Mouse (Mus musculus) left cerebral cortex, postnatal 25 days (tissue): ENCODE measurements around the gene Mllt3. TPM values are rescaled to one million over a fixed set of nuclear protein-coding genes. Genes with fewer than 3 reads are reported as not detected.
A peak's percentile ranks its signal among the peaks of the same experiment; 100 is the strongest.

Experiments used
- DNase-seq, 2 experiments: peaks; one replicate each; pipeline ENCODE4 v3.0.0; 2022; ENCODE audit warnings: low spot score in 2 of 2, mixed read lengths in 1 of 2
- intact Hi-C: fragments of 180-260 bp; cut with DNase I; formaldehyde crosslinking; loops from one replicate; pipeline ENCODE4 v1.15.1; 2025
- total RNA-seq, 2 experiments: library from RNA; stranded (reverse); gene quantifications; 2 replicates each; pipeline ENCODE4 v1.2.3; 2021

The Mllt3 gene
- total RNA-seq, 2 experiments from 2014 or later = 36.9 to 39.1 TPM

- intact Hi-C loops = no loop called here
- no peak for DNase-seq
These were observed 127.9 kb downstream of the Mllt3 start for GRCm38 (mm10) chr4:87905149-87905771.

- no peak for DNase-seq
- intact Hi-C loops = loop anchor here (5.0 kb wide), 1 partner anchor 117 kb away; no protein-coding TSS in a partner anchor
These were observed 128.4 kb downstream of the Mllt3 start for GRCm38 (mm10) chr4:87904722-87905121.

- no peak for DNase-seq
- intact Hi-C loops = loop anchor here (5.0 kb wide), 1 partner anchor 115 kb away; no protein-coding TSS in a partner anchor
These were observed 130.6 kb downstream of the Mllt3 start for GRCm38 (mm10) chr4:87902584-87902983.

GRCm38 (mm10) chr4:87901166-87901565 is 132.0 kb downstream of the Mllt3 start:
- intact Hi-C loops = loop anchor here (5.0 kb wide), 1 partner anchor 114 kb away; no protein-coding TSS in a partner anchor
- peak in 1 of 2 experiments; percentile 33 for DNase-seq

GRCm38 (mm10) chr4:87893498-87893897 is 139.7 kb downstream of the Mllt3 start:
- intact Hi-C loops = no loop called here
- no peak for DNase-seq

- no peak for DNase-seq
- intact Hi-C loops = no loop called here
These were observed 140.2 kb downstream of the Mllt3 start for GRCm38 (mm10) chr4:87893012-87893411.

GRCm38 (mm10) chr4:87883225-87883875 is 149.8 kb downstream of the Mllt3 start:
- peak in 1 of 2 experiments; percentile 55 for DNase-seq
- intact Hi-C loops = no loop called here

- intact Hi-C loops = no loop called here
- DNase-seq = no peak
These were observed 151.2 kb downstream of the Mllt3 start for GRCm38 (mm10) chr4:87881995-87882394.

- intact Hi-C loops = no loop called here
- no peak for DNase-seq
These were observed 151.6 kb downstream of the Mllt3 start for GRCm38 (mm10) chr4:87881583-87881982.

GRCm38 (mm10) chr4:87880297-87880696 is 152.9 kb downstream of the Mllt3 start:
- intact Hi-C loops = no loop called here
- no peak for DNase-seq

- no peak for DNase-seq
- intact Hi-C loops = no loop called here
These were observed 154.5 kb downstream of the Mllt3 start for GRCm38 (mm10) chr4:87878701-87879100.

- intact Hi-C loops = no loop called here
- DNase-seq = no peak
These were observed 162.6 kb downstream of the Mllt3 start for GRCm38 (mm10) chr4:87870563-87870962.

- intact Hi-C loops = no loop called here
- DNase-seq = peak in 1 of 2 experiments; percentile 68
These were observed 166.6 kb downstream of the Mllt3 start for GRCm38 (mm10) chr4:87866564-87866963.

GRCm38 (mm10) chr4:87865848-87866247 is 167.3 kb downstream of the Mllt3 start:
- peak in 1 of 2 experiments; percentile 36 for DNase-seq
- intact Hi-C loops = no loop called here

- no peak for DNase-seq
- intact Hi-C loops = no loop called here
These were observed 168.1 kb downstream of the Mllt3 start for GRCm38 (mm10) chr4:87865041-87865440.

GRCm38 (mm10) chr4:87863212-87863611 is 170.0 kb downstream of the Mllt3 start:
- no peak for DNase-seq
- intact Hi-C loops = no loop called here

GRCm38 (mm10) chr4:87860723-87861122 is 172.4 kb downstream of the Mllt3 start:
- intact Hi-C loops = no loop called here
- DNase-seq = no peak

- no peak for DNase-seq
- intact Hi-C loops = no loop called here
These were observed 174.0 kb downstream of the Mllt3 start for GRCm38 (mm10) chr4:87859148-87859547.

GRCm38 (mm10) chr4:87857982-87858381 is 175.2 kb downstream of the Mllt3 start:
- intact Hi-C loops = no loop called here
- no peak for DNase-seq

GRCm38 (mm10) chr4:87852461-87852860 is 180.7 kb downstream of the Mllt3 start:
- intact Hi-C loops = no loop called here
- no peak for DNase-seq

- intact Hi-C loops = no loop called here
- no peak for DNase-seq
These were observed 183.1 kb downstream of the Mllt3 start for GRCm38 (mm10) chr4:87850051-87850450.
